Mouse (Mus musculus): ENCODE measurements at regions not wholly inside any gene's neighbourhood (a gene's known extent, or its start where the extent isn't known, plus 50 kb on each side); places are given as distances from the start of the nearest gene placed in this dataset.

DNA sequence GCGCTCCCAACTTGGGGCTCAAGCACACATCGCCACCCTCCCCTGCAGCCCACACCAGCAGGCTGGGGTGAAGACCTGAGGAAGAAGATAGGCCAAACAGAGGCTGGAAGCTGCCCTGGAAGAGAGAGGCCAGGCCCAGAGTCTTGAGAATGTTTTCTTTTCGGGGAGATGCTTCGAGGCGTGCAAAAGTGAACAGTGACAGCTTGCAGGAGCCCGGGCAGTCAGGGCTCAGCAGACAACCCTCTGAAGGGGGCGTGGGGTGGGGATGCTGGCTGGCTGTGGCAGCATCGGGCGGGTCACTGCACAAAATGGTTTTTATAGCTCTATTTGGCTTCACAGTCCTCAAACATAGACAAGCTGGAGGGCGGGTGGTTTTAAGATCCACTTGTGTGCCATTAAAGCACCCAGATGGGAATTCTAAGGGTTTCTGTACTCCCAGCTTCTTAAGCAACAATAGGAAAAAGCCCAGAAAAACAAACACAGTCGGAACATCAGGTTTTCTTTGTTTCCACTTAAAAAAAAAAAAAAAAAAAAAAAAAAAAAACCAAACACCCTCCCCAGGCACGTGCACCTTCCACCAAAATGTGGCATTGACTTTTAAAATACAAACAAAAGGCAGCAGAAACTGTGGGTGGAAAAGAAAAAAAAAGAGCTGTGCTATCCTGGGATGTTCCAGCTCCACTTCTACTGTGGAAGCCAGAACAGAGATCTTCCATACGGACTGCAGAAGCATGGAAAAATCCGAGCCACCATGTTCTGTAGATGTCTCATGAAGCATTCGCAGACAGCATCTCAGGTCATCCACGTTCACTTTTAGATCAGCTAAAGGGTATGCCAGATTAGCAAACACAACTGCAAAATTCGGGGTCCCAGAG, 123.5 kb downstream of the Ly86 start:
- CTCF ChIA-PET = interaction anchor here (0.7 kb wide), 2 partner anchors 12 to 117 kb away, joined by 4 to 23 read pairs; no protein-coding TSS in a partner anchor

DNA sequence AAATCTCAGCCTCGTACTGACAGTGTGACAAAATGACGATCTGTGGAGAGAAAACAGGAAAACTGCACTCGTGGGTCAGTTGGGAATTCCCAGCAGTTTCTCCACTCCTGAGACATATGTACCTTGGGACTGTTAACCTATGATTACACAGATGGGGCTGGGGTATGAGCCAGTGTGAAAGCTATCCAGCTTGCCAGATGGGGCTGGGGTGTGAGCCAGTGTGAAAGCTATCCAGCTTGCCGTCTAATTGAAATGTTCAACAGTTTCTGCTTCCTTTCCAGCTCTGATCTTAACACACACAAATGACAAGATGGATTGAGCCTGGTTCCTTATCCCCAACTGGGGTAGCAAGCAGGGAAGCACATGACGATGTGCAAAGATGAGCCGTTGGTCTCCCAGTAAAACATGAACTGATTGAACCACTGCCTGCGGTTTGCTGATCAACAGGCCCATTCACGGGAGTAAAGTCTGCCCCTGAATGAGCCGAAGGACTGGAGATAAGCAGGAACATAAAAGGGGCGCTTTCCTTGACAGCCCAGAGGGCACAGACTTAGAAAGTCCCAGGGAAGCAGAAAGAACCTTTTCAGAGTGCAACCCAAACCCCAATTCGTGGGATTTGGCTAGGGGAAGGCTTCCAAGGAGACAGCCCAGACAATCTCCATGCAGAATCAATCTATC, 125.4 kb downstream of the Ly86 start:
- CTCF ChIA-PET = interaction anchor here (0.7 kb wide), 1 partner anchor 19 kb away, joined by 4 read pairs; no protein-coding TSS in a partner anchor

DNA sequence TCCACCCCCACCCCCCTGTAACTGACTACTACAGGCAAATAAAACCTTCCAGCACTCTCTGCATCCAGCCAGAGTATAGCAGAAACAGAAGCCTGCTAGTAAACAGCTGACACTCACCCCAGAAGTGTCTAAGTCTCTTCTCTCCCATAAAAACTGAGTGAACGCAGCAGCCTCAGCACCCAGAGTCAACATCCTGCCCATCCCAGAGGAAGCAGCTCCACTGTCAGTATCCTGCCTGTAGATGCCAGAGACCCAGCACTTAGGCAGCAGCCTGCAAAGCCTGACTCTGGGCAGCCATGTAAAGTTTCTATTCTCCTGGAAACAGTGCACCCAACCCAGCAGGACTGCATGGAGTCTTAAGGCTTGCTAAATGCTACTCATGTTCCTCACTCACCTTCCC, 128.4 kb downstream of the Ly86 start:
- CTCF ChIA-PET = no interaction called here

DNA sequence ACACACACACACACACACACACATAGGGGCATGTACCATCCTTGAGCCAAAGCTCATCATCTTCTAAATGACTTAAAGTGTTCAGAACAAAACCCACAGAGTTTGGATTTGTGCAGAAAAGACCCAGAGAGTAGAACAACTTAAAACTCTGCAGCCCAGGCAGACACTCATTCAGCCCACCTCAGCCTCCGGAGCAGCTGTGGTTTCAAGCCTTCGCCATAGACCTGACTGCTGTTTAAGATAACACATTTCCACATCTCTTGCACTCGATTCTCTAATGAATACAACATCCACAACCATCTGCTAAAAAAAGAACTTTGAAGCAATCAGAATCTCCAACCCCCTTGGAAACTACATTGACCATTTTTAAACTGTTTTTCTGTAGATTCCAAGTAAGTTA, 130.8 kb downstream of the Ly86 start:
- CTCF ChIA-PET = no interaction called here

DNA sequence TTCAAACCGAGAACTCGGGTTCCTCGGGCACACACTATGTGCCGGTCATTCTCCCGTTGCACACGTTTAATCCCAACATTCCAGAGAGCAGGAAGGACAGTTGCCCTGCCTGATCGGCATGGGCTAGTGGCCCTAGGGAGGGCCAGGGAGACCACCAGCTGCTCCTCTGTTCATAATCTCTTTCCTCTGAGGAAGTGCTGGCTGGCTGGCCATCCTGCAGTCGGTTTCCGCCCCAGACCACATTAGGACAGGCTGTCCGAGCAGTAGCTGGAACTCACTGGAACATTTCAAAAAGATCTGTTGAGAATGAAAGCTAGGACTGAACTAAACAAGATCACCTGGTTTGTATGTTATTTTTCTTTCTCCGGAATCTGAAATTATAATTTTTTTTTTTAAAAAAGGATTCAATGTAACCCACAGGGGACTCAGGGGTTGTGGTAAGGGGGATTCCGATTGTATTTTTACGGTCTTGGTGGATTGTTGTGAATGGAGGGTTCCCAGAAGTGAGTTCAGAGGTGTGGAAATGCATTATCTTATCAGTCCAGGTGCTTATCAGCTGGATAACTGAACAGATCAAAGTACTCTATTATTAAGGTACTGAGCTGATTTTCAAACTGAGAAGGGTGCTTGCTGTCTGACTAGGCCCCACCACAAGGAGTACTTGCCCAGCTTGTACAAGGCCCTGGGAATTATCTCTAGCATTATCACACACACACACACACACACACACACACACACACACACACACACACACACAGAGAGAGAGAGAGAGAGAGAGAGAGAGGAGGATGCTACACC, 131.4 kb downstream of the Ly86 start:
- CTCF ChIA-PET = no interaction called here

DNA sequence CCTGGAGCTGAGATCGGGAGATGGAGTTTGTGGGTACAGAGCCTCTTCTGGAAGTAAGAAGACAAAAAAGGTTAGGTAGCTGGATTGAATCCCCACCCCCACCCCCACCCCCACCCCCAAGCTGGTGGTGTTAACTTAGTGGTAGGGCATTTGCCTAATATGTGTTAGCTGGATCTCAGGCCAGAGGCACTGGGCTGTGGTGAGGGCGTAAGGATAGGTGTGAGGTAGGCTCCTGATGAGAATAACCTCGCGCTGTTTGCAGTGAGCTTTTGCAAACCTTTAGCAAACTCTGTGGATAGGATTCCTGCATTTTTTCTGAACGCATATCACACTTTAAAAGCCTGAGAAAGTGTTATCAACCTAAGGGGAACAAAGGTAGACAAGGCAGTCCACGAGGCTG, 132.3 kb downstream of the Ly86 start:
- CTCF ChIA-PET = no interaction called here

DNA sequence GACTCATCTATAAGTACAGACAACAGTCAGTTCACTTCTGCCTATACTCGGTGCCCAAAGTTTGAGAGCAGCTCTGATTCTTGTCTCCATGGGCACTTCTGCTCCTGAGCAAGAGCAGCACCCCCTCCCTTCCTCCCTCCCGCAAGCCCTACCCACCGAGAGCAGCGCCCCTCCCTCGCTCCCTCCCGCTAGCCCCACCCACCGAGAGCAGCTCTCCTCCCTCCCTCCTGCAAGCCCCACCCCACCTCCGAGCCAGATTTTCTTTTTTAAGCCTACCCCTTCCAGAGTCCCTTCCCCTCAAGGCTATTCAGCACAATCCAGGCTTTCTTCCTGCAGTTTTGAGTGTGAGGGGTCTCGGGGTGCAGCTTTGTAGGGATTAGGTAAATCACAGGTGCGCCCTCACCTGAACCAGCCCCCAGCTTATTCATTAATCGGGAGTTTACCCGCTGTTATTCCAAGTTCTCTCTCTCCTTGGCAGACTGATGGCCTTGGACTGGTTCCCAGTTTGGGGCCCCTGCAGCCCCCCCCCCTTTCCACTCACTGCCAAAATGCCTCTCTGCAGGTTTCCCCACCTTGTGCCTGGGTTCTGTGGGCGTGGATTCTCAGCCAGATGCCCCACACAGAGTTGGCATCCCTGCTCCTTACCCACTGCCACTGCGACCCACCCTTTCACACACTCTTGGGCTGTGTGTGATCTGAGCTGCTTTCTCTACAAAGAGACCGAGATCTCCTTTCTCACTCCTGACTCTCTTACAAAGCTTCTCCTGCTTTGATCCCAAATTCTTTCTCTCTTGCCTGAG, 132.9 kb downstream of the Ly86 start:
- CTCF ChIA-PET = interaction anchor here (0.7 to 0.8 kb wide), 2 partner anchors 56 to 57 kb away, joined by 3 to 17 read pairs; no protein-coding TSS in a partner anchor

DNA sequence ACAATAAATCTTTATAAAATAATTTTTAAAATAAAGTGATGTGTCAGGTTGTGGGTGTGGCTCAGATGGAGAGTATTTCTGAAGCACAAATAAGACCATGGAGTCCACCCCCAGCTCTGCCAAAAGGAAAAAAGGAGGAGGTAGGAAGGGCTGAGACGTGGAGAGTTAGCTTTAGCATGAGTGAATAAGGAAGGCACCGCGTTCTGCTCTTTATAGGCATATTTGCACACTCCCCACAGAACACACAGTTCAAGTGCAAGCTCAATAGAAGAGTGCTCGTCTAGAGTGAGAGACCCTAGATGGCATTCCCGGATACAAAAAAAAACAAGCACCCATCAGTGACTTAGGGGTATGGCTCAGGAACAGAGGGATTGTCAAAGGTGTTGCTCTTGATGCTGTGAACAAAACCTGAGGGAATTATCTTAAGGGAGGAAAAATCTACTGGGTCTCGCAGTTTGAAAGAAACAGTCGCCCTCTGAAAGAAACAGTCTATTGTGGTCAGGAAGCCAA, 134.2 kb downstream of the Ly86 start:
- CTCF ChIA-PET = no interaction called here

DNA sequence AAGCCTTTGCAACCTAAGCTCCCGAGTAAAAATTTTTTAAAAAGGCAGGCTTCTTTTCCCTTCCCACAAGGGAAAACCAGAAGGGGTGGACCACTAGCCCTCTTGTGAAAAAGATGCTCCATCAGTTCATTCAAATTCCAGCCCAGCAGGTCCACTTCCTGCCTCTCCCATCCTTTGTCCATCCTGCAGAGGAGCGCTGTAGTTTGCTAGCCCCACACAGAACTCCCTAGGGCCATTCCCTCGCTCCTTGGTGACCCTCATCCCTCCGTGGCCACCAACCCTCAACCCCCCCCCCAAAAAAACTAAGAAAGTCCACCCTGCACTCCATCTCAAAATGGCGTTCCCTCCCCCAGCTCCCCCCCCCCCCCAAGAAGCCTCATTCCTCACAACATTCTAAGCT, 136.5 kb downstream of the Ly86 start:
- CTCF ChIA-PET = interaction anchor here (0.5 to 0.7 kb wide), 2 partner anchors 64 to 473 kb away, joined by 3 to 7 read pairs; no protein-coding TSS in a partner anchor

DNA sequence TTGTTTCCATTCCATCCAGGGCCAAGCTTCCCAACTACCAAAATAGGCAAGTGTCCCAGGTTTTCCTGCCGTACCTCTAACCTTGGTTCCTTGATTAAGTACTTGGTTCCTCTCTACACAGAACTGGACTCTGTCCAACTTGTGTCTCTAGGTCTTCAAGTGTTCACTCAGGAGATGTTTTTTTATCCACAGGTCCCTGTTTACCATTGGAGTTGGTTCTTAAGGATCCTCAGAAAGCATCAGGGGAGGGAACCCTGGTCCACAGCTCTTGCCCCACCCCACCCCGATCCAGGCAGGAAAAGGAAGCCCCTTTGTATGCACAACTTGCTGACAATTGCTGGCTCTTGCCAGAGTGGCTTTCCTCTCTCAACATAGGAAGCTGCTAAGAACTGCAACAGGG, 137.0 kb downstream of the Ly86 start:
- CTCF ChIA-PET = interaction anchor here (0.5 to 0.7 kb wide), 2 partner anchors 63 to 472 kb away, joined by 3 to 7 read pairs; no protein-coding TSS in a partner anchor

DNA sequence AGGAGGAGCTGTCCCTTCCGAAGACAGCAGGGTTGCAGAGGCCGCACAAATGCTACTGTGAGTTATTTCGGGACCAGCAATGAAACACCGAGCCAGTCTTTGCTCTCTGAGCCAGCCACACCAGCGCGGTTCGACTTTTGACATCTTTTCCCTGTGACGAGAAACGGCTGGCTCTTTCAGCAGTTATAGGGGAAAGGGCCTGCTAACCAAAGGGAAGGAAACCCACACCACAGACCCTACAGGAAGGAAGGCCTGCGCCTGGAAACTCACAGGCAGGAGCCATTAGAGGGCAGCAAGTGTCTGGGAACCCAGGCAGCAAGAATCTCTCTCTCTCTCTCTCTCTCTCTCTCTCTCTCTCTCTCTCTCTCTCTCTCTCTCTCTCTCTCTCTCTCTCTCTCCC, 137.6 kb downstream of the Ly86 start:
- CTCF ChIA-PET = no interaction called here

DNA sequence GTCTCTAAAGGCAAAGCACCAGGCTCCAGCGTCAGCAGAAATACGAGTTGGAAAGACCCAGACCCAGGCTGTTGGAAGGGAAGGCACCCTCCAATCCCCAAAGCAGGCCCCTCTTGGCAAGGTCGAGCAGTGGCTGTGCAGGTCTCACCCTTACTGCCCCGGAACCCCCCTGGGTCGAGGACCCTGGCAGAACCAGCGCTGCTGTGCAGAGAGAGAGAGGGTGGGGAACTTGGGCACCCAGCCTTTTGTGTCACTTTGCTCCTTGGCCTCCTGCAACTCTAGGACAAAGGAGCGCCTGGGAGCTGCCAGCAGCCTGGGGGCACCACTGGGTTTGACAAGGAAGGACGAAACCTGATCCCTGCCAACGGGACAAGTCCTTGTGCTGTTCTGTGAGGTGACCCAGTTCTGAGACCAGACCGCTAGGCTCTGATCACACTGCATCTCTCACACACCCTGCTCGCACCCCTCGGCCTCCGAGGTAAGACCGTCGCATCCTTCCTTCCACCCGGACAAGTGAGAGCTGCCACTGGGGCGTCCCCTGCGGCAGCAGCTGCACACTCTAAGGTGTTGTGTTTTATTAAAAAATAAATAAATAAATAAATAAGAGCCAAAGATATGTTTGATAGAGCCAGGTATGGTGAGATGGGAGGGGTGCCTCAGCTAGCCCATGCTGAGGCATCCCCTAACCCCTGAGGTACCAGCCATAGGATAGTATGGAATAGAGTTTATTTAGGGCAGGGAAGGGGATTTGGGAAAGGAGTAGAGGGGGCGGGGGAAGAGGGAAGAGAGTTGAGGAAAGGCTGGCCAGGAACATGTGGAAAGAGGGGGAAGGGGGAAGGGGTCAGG, 138.2 kb downstream of the Ly86 start:
- CTCF ChIA-PET = no interaction called here

DNA sequence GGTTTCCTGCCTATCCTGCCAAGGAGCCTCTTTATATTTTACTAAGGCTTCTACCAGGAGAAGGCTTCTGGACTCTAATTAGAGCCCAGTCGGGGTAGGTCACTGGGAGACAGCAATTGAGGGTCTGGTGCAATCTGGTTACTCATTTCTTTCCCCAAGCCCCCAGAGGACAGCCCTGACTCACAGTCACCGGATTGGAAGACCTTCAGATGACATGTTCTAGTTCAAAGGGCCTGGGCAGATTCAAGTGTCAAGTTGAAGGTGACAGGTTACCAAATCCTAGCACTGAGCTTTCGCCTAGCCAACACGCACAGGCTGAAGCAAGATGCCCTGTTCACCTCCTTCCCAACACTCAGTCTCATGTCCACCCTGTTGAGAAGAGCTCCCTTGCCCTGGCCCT, 139.6 kb downstream of the Ly86 start:
- CTCF ChIA-PET = no interaction called here

DNA sequence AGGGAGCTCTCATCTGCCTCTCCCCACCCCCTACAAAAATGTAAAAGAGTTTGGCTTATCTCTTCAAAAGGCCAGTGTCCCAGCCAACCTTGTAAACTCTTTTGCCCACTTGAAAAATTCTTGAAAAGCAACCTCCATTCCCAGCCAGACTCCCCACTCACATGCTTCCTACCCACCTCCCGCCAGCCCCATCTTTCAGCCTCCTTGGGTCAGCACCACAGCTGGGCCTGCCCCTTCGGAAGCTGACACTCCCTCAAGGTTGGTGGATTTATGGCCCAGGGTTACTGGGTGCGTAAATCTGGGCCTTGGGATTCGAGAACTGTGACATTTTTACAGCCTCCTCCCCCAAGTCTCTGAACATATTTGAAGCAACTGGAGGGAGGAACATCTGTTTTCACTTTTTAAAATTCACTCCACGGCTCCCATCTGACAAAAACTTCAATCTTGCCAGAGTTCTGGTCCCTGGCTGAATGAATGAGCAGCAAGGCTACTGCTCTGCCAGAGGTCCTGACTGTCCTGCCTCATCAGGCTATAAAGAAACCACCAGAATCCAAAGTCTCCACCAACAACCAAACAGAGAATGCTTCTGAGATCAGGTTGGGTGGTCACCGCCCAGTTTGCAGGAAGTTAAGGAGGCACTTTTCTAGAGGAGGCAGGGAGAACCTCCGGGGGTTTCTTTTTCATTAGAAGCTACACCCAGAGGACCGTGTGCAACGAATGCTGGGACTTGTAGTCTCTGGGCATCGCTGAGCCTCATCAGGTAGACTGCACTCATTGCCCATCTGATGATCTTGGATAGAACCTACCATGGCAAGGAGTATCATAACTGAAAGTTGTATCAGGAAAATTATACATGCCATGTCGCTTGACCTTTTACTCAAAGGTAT, 147.3 kb downstream of the Ly86 start:
- CTCF ChIA-PET = interaction anchor here (0.6 kb wide), 1 partner anchor 194 kb away, joined by 4 read pairs; no protein-coding TSS in a partner anchor

DNA sequence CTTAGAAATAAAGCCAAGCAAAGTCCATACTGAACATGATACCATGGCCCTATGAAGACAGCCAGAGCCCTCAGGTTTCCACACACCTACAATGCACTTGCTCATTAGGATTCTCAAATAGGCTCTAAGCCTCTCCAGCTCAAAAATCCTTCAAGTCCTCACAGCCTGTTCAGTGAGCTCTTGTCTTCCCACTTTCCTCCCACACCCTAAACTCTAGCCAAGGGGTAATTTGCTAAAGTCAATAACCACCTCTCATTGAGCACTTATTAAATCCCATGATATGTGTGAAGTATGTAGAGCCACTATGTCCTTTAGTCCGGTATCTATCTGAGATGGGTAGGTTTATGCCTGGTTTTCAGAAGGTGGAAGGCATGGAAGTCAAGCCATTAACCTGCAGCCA, 148.3 kb downstream of the Ly86 start:
- CTCF ChIA-PET = no interaction called here

DNA sequence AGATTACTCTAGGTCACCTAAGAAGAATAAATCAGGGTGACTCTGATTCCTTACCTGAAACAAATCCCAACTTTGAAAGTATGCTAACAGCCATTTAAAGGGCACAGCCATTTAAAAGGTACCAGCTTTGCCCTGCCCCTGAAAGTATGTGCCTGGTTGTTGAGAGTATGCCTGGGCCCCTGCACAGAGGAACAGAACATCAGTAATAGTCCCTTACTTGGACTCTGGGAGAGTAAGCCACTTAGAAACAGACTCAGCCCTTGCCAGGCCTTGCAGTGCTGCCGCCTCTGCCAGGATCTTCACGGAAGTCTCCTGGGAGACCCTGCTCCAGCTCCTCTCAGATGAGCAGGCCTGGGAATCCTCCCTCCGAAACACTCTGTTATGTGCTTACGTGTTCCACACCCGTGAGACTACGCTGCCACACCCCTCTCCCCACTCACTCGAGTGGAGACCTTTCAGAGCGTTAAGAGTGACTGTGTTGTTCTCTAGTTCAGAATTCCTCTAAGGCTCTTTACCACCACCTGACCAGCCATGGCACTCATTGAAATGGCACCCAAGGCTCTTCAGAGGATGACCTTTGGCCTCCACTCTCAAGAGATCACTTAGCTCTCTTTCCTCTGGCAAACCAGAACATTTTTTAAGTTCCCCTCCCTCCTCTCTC, 150.4 kb downstream of the Ly86 start:
- CTCF ChIA-PET = no interaction called here

DNA sequence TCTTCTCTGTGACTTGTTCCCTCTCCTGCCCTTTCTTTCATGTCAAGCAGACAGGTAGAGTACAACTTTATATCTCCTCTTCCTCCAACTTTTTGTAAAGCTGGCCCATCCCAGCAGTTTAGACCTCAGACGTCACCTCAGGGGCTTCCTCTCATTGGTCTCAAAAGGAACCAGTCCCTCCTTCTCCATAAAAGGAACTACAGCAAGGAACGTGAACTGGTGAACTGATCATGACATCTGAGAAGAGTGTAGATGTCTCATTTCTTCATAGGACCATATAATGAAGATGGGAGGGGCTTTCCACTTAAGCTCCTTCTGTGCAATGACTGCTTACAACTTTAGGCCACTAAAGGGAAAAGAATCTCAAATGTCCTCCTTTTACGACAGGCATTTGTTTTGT, 153.0 kb downstream of the Ly86 start:
- CTCF ChIA-PET = no interaction called here

DNA sequence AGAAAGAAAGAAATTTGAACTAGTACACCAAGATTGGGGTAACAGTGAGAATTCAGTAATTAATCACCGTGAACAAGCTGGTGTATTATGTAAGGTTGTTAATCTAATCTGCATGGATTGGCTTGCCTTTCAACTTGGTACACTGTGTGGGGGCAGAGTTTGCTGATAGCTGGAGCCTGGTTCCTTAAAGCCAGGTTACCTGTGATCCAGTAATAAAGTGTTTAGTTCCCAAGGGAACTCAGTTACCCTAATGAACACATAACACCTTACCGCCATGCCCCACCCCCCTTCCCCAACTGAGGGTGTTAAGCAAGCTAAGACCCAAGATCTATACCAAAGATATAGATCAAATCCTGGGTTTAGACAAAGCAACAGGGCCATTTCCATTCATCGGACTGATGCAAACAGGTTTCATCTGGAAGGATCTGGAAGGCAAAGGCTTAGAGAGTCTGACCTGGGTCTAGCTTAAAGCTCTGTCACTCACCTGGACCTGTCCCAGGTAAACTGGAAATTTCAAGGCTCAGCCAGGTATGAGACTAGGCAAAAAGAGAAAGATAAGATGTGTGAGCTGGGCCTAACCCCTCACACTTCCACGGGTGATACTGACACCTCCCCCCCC, 155.8 kb downstream of the Ly86 start:
- CTCF ChIA-PET = no interaction called here

Measured in spleen, embryonic (tissue).